Mouse (Mus musculus) cerebellum, postnatal 10 days (tissue): ENCODE data around the gene Snapc3.
"Not testable (repeated sequence)": the region's sequence is repeated elsewhere in the genome, so short reads cannot be mapped to it uniquely, and the experiment has no call there.

Source experiments
- DNase-seq, 2 experiments: peaks; one replicate each; pipeline ENCODE4 v3.0.0; 2021; ENCODE audit warnings: mixed read lengths in 2 of 2

Snapc3 gene

GRCm38 (mm10) chr4:83418781-83419180 is 1.3 kb downstream of the Snapc3 start:
- peak in 1 of 2 experiments; percentile 22 for DNase-seq

- peak; percentile 53 to 54 for DNase-seq
These were observed 6.1 kb downstream of the Snapc3 start for GRCm38 (mm10) chr4:83423641-83424040.

GRCm38 (mm10) chr4:83425119-83425518 is 7.6 kb downstream of the Snapc3 start:
- no peak for DNase-seq

- DNase-seq = no peak
These were observed 9.6 kb downstream of the Snapc3 start for GRCm38 (mm10) chr4:83427141-83427540.

- DNase-seq = no peak
These were observed 10.2 kb downstream of the Snapc3 start for GRCm38 (mm10) chr4:83427696-83428095.

- peak in 1 of 2 experiments; percentile 16 for DNase-seq
These were observed 11.3 kb downstream of the Snapc3 start for GRCm38 (mm10) chr4:83428845-83429244.

- no peak for DNase-seq
These were observed 14.4 kb downstream of the Snapc3 start for GRCm38 (mm10) chr4:83431950-83432349.

- DNase-seq = no peak
These were observed 15.4 kb downstream of the Snapc3 start for GRCm38 (mm10) chr4:83432901-83433300.

- DNase-seq = no peak
These were observed 18.9 kb downstream of the Snapc3 start for GRCm38 (mm10) chr4:83436375-83436774.

- DNase-seq = no peak
These were observed 20.6 kb downstream of the Snapc3 start for GRCm38 (mm10) chr4:83438116-83438515.

GRCm38 (mm10) chr4:83439045-83439444 is 21.5 kb downstream of the Snapc3 start:
- no peak for DNase-seq

GRCm38 (mm10) chr4:83441050-83441449 is 23.5 kb downstream of the Snapc3 start:
- DNase-seq = no peak

GRCm38 (mm10) chr4:83450785-83451184 is 33.3 kb downstream of the Snapc3 start:
- DNase-seq = no peak

- no peak for DNase-seq
These were observed 42.6 kb downstream of the Snapc3 start for GRCm38 (mm10) chr4:83460106-83460505.

- no peak for DNase-seq
These were observed 47.3 kb downstream of the Snapc3 start for GRCm38 (mm10) chr4:83464827-83465226.

- peak; percentile 89 to 93 for DNase-seq
These were observed 50.1 kb downstream of the Snapc3 start for GRCm38 (mm10) chr4:83467615-83468014.

GRCm38 (mm10) chr4:83468208-83468607 is 50.7 kb downstream of the Snapc3 start:
- peak in 1 of 2 experiments; percentile 11 for DNase-seq

- DNase-seq = no peak
These were observed 67.7 kb downstream of the Snapc3 start for GRCm38 (mm10) chr4:83485250-83485649.

- peak; percentile 96 for DNase-seq
These were observed 68.2 kb downstream of the Snapc3 start for GRCm38 (mm10) chr4:83485735-83486116.

- DNase-seq = peak; percentile 97
These were observed 68.8 kb downstream of the Snapc3 start, which contains the start of gene Psip1 for GRCm38 (mm10) chr4:83486117-83486901. Psip1 (minus strand) TSS chr4:83486459.

- no peak for DNase-seq
These were observed 71.6 kb downstream of the Snapc3 start for GRCm38 (mm10) chr4:83489121-83489520.

- DNase-seq = no peak
These were observed 75.6 kb downstream of the Snapc3 start for GRCm38 (mm10) chr4:83493112-83493511.

- DNase-seq = not testable (repeated sequence)
These were observed 79.5 kb downstream of the Snapc3 start for GRCm38 (mm10) chr4:83497013-83497412.

GRCm38 (mm10) chr4:83500154-83501036 is 82.9 kb downstream of the Snapc3 start:
- peak; percentile 43 to 52 for DNase-seq
